Mouse (Mus musculus) effector memory CD4-positive, alpha-beta T cell, adult 5 months (primary cell): ENCODE data around the gene Tas2r122. TPM values are rescaled to one million over a fixed set of nuclear protein-coding genes. Genes with fewer than 3 reads are reported as not detected.

Experiments used
- polyA plus RNA-seq: library from polyadenylated mRNA; unstranded; fragments of 100-300 nt; shearing (Covaris generic); gene quantifications from one replicate; pipeline ENCODE4 v1.2.1, GENCODE M21; 2017

The Tas2r122 gene
- polyA plus RNA-seq, result not detected

DNA sequence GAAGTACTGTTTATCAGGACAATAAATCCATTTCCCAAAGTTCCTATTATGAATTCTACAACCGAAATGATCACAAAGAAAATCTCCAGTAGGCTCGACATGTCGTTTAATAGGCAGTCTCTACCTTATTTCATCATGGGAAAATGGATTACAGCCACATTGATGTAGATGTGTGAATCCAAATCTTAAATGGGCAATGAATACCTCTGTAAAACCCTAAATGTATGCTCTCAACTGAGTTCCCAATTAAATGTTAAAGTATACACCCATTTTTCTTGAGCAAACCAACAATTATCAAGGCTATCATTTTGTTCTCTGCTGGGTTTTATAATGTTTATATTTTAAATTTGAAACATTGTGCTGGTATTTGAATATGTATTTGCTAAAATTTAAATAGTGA lies at the start of gene Tas2r122:
TSS of gene Tas2r122 (minus strand) at position 101 of the 400 bp plus-strand sequence.

DNA sequence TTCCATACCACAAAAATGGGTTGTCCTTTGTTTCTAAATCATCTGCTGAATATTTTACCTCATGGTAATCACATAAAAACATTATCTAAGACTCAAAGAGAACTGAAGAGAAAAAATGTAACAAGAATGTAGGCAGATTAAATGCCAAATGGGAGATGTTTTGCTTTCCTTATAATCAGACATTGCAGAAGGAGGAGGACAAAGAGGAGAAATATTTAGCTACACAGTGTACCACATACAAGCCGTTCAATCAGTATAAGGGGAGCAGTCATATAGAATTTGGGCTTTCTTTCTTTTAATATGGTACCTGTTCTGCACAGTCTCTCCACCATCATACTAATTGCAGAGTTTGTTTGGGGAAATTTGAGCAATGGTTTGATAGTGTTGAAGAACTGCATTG lies 42.7 kb upstream of the Tas2r122 start, which contains the start of gene Tas2r124:
TSS of gene Tas2r124 (plus strand) at position 301 of the 400 bp plus-strand sequence.

DNA sequence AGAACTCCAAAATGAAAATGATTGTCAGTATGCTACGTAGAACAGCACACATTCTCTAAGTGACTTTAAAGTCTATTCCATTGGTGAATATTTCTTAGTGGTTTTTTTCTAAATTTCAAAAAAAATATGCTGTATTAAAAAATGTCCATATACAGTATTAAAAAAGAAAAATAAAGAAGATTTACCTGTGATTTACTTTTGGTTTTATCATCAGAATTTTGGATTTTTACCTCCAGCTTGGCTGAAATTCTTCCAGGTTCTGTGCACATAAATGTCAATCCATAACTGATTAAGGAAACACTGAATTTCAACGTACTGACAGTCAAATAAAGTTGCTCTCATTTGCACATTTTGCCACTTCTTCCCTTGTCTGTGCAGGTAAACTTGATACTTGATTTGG lies 26.2 kb upstream of the Tas2r122 start, which contains the start of gene Tas2r115:
TSS of gene Tas2r115 (minus strand) at position 101 of the 400 bp plus-strand sequence.

DNA sequence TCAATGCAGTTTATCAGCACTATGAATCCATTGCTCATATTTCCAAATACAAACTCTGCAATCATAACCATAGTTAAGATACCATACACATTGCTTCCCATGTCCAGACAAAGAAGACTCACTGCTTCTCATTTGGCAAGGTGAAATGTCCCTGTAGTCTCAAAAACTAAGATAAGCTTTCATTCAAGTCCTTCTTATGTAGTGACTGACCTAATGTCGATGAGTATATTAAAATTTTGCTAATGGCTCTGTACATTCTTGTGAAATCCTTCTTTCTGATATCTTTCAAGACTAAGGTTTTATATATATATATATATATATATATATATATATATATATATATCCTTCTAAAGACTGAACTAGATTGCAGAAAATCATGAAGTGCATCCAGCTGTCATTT lies 10.8 kb downstream of the Tas2r122 start, which contains the start of gene Tas2r121:
TSS of gene Tas2r121 (minus strand) at position 101 of the 400 bp plus-strand sequence.

Other genes starting within 250 kb of the Tas2r122 start
- gene Prh1, start 142.1 kb downstream of the Tas2r122 start, polyA plus RNA-seq, result not detected
- gene Prp2, start 116.0 kb downstream of the Tas2r122 start, polyA plus RNA-seq, result not detected
- not detected for gene A630073D07Rik, start 60.4 kb downstream of the Tas2r122 start, polyA plus RNA-seq
- gene Tas2r120, start 55.0 kb downstream of the Tas2r122 start, polyA plus RNA-seq, result not detected
- not detected for gene Tas2r121, start 10.9 kb downstream of the Tas2r122 start, polyA plus RNA-seq
- gene Tas2r115, start 26.1 kb upstream of the Tas2r122 start, polyA plus RNA-seq, result not detected
- not detected for gene Tas2r124, start 42.8 kb upstream of the Tas2r122 start, polyA plus RNA-seq
- gene Tas2r102, start 50.2 kb upstream of the Tas2r122 start, polyA plus RNA-seq, result not detected
- gene Tas2r136, start 66.2 kb upstream of the Tas2r122 start, polyA plus RNA-seq, result not detected
- gene Tas2r117, start 90.9 kb upstream of the Tas2r122 start, polyA plus RNA-seq, result not detected
- gene Tas2r123, start 135.2 kb upstream of the Tas2r122 start, polyA plus RNA-seq, result not detected
- not detected for gene Tas2r116, start 143.5 kb upstream of the Tas2r122 start, polyA plus RNA-seq
- not detected for gene Tas2r110, start 156.1 kb upstream of the Tas2r122 start, polyA plus RNA-seq
- gene Tas2r113, start 181.1 kb upstream of the Tas2r122 start, polyA plus RNA-seq, result not detected
- not detected for gene Tas2r125, start 197.7 kb upstream of the Tas2r122 start, polyA plus RNA-seq
- gene Tas2r129, start 239.2 kb upstream of the Tas2r122 start, polyA plus RNA-seq, result not detected
- not detected for gene Tas2r131, start 246.0 kb upstream of the Tas2r122 start, polyA plus RNA-seq